Mouse (Mus musculus): ENCODE measurements around the gene Serpina11.
"Not testable (repeated sequence)": the region's sequence is repeated elsewhere in the genome, so short reads cannot be mapped to it uniquely, and the experiment has no call there.

The Serpina11 gene

DNA sequence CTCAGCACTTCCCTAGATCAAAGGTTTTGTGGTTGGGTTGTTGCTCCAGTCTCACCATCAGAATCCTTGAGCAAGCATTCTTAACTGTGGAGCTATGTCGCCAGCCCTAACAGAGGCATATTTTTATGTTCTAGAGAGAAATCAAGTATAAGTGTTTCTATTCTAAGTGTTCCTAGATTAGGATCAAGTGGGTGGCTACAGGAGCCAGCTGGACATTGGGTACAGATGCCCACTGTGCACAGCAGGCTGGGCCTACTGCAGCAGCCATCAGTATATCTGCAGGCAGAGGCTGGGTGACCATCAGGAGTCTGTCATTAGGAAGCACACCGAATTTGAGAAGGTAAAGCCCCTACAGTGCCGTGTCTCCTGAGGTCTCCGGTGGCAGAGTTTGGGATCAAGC is 18.7 kb downstream of the Serpina11 start:
- no peak for DNase-seq (ENCODE audit: low spot score)

DNA sequence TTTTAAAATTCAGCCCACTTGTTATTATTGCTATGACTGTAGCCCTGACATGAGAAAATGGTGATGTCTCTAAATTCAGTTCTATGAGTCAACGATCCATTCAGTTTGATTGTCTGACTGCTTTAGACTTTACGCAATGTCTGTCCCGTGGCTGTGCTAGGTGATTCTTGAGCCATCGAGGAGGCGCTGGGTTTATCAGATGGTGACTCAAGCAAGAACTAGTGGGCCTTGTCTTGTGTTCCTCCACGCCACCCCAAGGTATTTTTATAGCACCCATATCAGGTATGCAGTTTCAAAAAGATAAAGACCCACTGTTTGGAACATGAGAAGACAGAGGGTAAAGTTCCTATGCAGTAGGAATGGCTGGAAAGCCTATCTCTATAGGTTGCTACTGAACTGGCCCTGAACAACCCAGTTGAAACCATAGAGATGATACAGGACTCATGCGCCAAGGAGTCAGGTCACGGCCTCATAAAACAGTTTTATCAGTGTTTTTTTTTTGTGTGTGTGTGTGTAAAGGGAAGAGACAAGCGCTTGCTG is 20.1 kb downstream of the Serpina11 start:
- peak; percentile 0 for DNase-seq (ENCODE audit: low spot score)

DNA sequence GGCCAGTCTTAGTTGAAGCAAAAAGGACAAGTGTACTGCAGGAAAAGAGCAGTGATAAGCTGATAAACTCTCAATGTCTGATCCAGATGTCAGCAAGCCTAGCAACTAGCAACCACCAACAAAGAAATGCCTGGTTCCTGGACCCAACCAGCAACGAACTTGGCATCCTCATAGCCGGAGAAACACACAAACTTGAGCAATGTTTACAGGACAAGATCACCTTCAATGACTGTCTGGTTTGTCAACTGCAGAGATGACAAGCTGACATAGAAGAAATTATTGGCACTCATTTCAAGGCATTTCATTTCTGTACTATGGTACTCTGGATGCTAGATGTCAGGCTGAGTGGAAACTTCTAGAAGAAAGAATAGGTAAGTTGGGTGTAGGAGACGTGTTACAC is 23.0 kb downstream of the Serpina11 start:
- peak; percentile 1 for DNase-seq (ENCODE audit: low spot score)

DNA sequence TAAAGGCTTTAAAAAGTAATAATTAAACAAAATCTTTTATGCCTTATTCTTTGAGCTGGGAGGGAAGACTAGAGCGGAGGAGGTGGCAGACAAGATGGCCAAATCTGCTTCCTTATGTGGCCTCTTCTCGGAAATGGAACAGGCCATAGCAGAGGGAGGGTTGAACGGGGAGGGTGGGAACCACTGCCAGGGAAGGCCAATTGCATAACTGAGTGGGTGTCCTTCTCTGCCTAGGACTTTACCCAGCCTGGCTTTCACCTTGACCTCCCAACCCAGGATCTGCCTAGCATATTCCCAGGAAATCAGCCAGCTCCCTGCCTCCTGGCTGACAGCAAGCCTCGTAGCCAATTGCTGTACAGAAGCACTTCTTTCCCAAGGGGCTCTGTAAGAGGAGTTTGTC is 26.5 kb downstream of the Serpina11 start:
- peak; percentile 2 for DNase-seq (ENCODE audit: low spot score)

DNA sequence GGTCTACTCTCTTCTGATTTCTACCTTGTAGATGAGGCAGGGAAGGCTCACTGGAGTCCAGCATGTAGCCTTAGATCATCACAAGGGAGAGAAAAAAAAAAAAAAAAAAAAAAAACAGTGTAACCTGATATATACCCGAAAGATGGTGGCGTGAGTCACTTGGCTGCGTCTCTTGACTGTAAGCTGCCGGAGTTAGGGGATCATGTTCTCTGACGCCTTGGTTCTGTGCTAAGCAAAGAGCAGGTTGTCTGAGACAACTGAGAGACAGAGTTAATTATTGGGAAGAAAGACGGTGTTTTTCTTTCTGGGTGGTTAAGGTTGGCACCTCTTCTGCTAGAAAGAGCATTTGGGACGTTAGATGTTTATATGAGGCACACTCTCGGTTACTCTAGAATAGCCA is 26.9 kb downstream of the Serpina11 start:
- no peak for DNase-seq (ENCODE audit: low spot score)

DNA sequence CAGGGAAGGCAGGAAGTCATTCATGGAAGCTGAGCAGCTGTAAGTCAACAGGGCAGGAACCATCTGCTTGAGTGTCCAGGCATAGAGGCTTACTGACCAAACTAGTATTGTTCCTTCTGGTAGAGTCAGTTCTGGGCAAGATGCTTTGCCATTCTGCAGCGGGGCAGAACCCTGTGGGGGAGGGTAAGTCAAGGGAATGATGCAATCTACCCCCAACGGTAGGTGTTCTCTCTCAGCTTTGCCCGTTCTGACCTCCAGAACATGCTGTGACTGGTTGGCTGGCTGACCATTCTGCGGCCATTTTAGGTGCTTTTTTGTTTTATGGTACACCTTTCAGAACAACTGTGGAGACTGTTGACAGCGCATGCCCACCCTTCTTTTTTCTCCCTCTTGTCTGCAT is 27.4 kb downstream of the Serpina11 start:
- DNase-seq (ENCODE audit: low spot score) = no peak

DNA sequence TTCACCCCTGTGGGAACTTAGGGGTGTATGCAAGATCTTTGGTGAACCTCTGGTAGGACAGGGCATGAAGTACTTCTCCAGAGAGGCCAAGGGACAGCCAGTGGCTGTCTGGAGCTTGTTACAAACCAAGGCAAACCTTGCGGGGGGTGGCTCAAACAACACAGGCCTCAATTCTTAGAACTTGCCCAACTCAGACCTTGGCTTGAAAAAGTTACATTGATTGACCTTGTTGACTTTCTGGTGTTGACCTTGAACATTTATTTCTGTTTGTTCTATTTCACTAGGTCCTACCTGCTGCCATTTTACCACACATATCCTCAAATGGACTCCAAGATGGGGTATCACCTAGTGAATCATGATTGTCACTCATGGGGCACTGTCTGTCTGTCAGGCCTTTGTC is 28.0 kb downstream of the Serpina11 start:
- no peak for DNase-seq (ENCODE audit: low spot score)

DNA sequence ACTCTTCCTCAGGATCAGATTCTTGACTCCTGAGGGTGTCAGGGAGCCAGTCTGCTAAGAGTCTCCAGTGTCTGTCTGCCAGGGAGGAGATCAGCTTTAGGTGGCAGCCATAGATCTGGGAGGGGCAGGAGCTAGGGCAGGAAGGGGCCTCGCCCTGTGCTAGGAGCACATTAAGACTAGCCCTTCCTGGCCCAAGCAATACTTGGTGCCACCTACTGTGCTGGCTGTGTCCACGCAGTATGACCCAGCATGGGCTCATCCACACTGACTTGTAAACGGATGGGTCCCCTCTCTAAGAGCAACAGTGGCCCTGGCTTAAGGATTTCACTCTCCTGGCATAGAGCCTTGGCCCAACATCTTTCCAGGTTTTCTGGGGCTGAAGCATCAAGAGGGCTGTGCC is 31.0 kb downstream of the Serpina11 start, which contains the start of gene Serpina1e:
Gene Serpina1e, minus strand, starts transcription at position 178 of the 400 bp plus-strand sequence.
- DNase-seq (ENCODE audit: low spot score) = no peak

DNA sequence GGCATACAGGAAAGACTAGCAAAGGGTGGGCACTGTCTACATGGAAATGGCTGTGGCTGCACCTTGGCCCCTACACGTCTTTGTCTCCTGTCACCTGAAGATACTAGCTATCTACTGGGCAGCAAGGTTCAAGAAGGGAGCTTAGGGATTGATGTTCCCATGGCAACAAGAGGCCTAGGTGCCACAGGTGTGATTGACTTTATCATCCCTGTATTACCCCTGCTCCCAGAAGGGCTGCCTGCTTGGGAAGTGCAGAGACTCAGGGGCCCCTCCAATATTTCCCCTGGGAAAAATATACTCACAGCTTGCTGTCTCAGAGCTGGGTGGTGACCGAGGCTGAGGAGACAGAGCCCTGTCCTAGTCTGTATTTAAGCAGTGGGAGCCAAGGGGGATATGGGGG is 33.2 kb downstream of the Serpina11 start:
- DNase-seq (ENCODE audit: low spot score) = not testable (repeated sequence)

DNA sequence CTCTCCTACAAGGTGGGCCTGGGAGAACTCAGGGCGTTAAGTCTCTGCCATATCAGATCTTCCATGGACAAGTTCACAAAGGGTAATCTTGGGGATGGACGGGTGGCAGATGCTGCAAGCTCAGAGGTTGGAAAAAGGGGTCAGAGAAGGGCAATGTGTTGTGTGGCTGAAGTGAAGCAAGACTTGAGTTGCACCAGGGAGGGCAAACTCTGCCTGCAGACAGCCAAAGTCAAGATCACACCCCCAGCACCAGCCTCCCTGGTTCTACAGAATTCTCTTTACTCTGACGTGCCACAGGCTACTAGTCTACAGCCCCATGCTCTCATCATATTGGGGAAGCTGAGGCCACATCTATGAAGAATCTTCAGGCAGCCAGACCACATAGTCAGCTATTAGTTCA is 36.8 kb downstream of the Serpina11 start:
- not testable (repeated sequence) for DNase-seq (ENCODE audit: low spot score)

DNA sequence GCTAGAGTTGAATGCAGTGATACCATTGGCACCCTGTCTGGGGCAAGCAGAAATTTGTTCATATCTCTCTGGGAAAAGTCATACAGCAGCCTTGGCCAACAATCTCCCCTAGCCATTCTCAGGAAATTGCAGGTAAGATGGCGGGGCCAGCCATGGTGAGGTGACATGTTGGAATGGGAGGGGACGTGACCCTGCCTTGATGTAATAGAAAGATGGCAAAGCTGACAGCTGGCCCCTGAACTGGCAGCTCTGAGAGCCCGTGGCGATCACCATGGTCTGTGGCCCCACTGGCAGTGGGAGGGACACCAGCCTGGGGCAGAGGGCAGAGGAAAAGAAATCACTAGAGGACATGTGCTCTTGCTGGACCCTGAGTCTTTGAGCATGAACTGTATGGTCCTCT is 43.5 kb downstream of the Serpina11 start:
- no peak for DNase-seq (ENCODE audit: low spot score)

Measured in adipocyte (in vitro differentiated cells).